Mouse (Mus musculus): ENCODE data around the gene Rln1. TPM values are rescaled to one million over a fixed set of nuclear protein-coding genes. Genes with fewer than 3 reads are reported as not detected.

Rln1 gene
- total RNA-seq, 1 experiment, result 3.4 TPM

GRCm38 (mm10) chr19:29326822-29327552 is 7.5 kb downstream of the Rln1 start:
- TF ChIP-seq CHD2 (IDR thresholded peaks at IDR 0.05; ENCODE audit: low read depth, low read length), result no peak
- no peak for TF ChIP-seq ZC3H11A (IDR thresholded peaks at IDR 0.05; ENCODE audit: borderline replicate concordance, low read depth, low read length)
- no peak for TF ChIP-seq MAFK (IDR thresholded peaks at IDR 0.05; ENCODE audit: insufficient read depth, low read depth, low read length)
- no peak for TF ChIP-seq HCFC1 (IDR thresholded peaks at IDR 0.05; ENCODE audit: borderline replicate concordance, insufficient read depth, low read length)
- TF ChIP-seq ZNF384 (IDR thresholded peaks at IDR 0.05; ENCODE audit: low read depth, low read length), result no peak
- DNase-seq (ENCODE audit: low read depth, low spot score), result no peak
- Histone ChIP-seq H3K4me3 (ENCODE audit: insufficient read depth in 1 of 2, low read depth in 1 of 2, low read length in 2 of 2, poor library complexity in 1 of 2, severe bottlenecking in 1 of 2) (no peak overlapping the region), H3K4me1 (ENCODE audit: control insufficient read depth in 2 of 2, insufficient read depth in 2 of 2, low read length in 2 of 2, poor library complexity in 1 of 2) (peaks cover 2 to 4% of the 10 kb centered on the region in 2 experiments; a peak in 1 of 4 replicates), H3K9ac (ENCODE audit: insufficient read depth, low read depth, low read length, poor library complexity, severe bottlenecking) (no peak overlapping the region), H3K36me3 (ENCODE audit: control insufficient read depth, insufficient read depth, low read length, poor library complexity, severe bottlenecking) (no peaks in the 10 kb centered on the region), H3K9me3 (ENCODE audit: control insufficient read depth, insufficient read depth, low read depth, low read length) (no peaks in the 10 kb centered on the region), H3K27ac (ENCODE audit: insufficient read depth, low read depth, low read length, poor library complexity, severe bottlenecking) (no peak overlapping the region)
- in situ Hi-C loops (cut with MboI; ENCODE audit: low sequenced_read_pairs in 2 of 2, unreplicated experiment in 2 of 2), result no loop called here

DNA sequence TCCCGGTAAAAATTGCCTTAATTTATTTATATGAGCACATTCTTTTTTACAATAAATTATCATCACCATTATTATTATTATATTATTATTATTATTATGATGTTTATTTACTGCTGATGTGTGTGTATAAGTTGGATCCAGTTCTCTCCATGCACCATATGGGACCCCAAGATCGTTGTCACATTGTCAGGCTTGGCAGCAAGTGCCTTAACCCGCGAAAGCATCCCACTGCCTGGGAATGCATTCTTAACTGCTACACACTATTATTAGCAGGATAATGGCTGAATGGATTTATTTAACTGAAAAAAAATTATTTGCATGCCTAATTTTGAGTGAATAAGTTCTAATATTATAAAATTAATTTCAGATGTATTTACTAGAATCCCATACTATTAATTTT is 8.1 kb downstream of the Rln1 start:
- no peak for TF ChIP-seq MAFK (IDR thresholded peaks at IDR 0.05; ENCODE audit: insufficient read depth, low read depth, low read length)
- TF ChIP-seq ZC3H11A (IDR thresholded peaks at IDR 0.05; ENCODE audit: borderline replicate concordance, low read depth, low read length), result no peak
- TF ChIP-seq HCFC1 (IDR thresholded peaks at IDR 0.05; ENCODE audit: borderline replicate concordance, insufficient read depth, low read length), result no peak
- TF ChIP-seq CHD2 (IDR thresholded peaks at IDR 0.05; ENCODE audit: low read depth, low read length), result no peak
- no peak for TF ChIP-seq ZNF384 (IDR thresholded peaks at IDR 0.05; ENCODE audit: low read depth, low read length)
- H3K9me3 ChIP-seq (ENCODE audit: control insufficient read depth, insufficient read depth, low read depth, low read length), result no peaks in the 10 kb centered on the region
- H3K9ac ChIP-seq (ENCODE audit: insufficient read depth, low read depth, low read length, poor library complexity, severe bottlenecking), result no peak overlapping the region
- no peak overlapping the region for H3K27ac ChIP-seq (ENCODE audit: insufficient read depth, low read depth, low read length, poor library complexity, severe bottlenecking)
- no peaks in the 10 kb centered on the region for H3K36me3 ChIP-seq (ENCODE audit: control insufficient read depth, insufficient read depth, low read length, poor library complexity, severe bottlenecking)
- peaks cover 2 to 4% of the 10 kb centered on the region in 2 experiments; a peak in 1 of 4 replicates for H3K4me1 ChIP-seq (ENCODE audit: control insufficient read depth in 2 of 2, insufficient read depth in 2 of 2, low read length in 2 of 2, poor library complexity in 1 of 2)
- DNase-seq (ENCODE audit: low read depth, low spot score), result no peak
- in situ Hi-C loops (cut with MboI; ENCODE audit: low sequenced_read_pairs in 2 of 2, unreplicated experiment in 2 of 2), result no loop called here
- H3K4me3 ChIP-seq (ENCODE audit: insufficient read depth in 1 of 2, low read depth in 1 of 2, low read length in 2 of 2, poor library complexity in 1 of 2, severe bottlenecking in 1 of 2), result no peak overlapping the region

GRCm38 (mm10) chr19:29325852-29326180 is 8.7 kb downstream of the Rln1 start:
- H3K9me3 ChIP-seq (ENCODE audit: control insufficient read depth, insufficient read depth, low read depth, low read length), result no peaks in the 10 kb centered on the region
- H3K9ac ChIP-seq (ENCODE audit: insufficient read depth, low read depth, low read length, poor library complexity, severe bottlenecking), result no peak overlapping the region
- H3K36me3 ChIP-seq (ENCODE audit: control insufficient read depth, insufficient read depth, low read length, poor library complexity, severe bottlenecking), result no peaks in the 10 kb centered on the region
- in situ Hi-C loops (cut with MboI; ENCODE audit: low sequenced_read_pairs in 2 of 2, unreplicated experiment in 2 of 2), result no loop called here
- H3K27ac ChIP-seq (ENCODE audit: insufficient read depth, low read depth, low read length, poor library complexity, severe bottlenecking), result no peak overlapping the region
- TF ChIP-seq ZNF384 (IDR thresholded peaks at IDR 0.05; ENCODE audit: low read depth, low read length) (no peak), CHD2 (IDR thresholded peaks at IDR 0.05; ENCODE audit: low read depth, low read length) (no peak), MAFK (IDR thresholded peaks at IDR 0.05; ENCODE audit: insufficient read depth, low read depth, low read length) (no peak), ZC3H11A (IDR thresholded peaks at IDR 0.05; ENCODE audit: borderline replicate concordance, low read depth, low read length) (no peak), HCFC1 (IDR thresholded peaks at IDR 0.05; ENCODE audit: borderline replicate concordance, insufficient read depth, low read length) (no peak)
- H3K4me3 ChIP-seq (ENCODE audit: insufficient read depth in 1 of 2, low read depth in 1 of 2, low read length in 2 of 2, poor library complexity in 1 of 2, severe bottlenecking in 1 of 2), result peak overlapping the region in 1 of 2 experiments; percentile 64; a peak in 1 of 4 replicates
- DNase-seq (ENCODE audit: low read depth, low spot score), result no peak
- peaks cover 2 to 4% of the 10 kb centered on the region in 2 experiments; a peak in 1 of 4 replicates for H3K4me1 ChIP-seq (ENCODE audit: control insufficient read depth in 2 of 2, insufficient read depth in 2 of 2, low read length in 2 of 2, poor library complexity in 1 of 2)

- H3K36me3 ChIP-seq (ENCODE audit: control insufficient read depth, insufficient read depth, low read length, poor library complexity, severe bottlenecking), result no peaks in the 10 kb centered on the region
- H3K9me3 ChIP-seq (ENCODE audit: control insufficient read depth, insufficient read depth, low read depth, low read length), result no peaks in the 10 kb centered on the region
- peak; percentile 44 for DNase-seq (ENCODE audit: low read depth, low spot score)
- H3K27ac ChIP-seq (ENCODE audit: insufficient read depth, low read depth, low read length, poor library complexity, severe bottlenecking), result no peak within 1 kb of the TSS
- peaks cover 2 to 4% of the 10 kb centered on the region in 2 experiments; a peak in 1 of 4 replicates for H3K4me1 ChIP-seq (ENCODE audit: control insufficient read depth in 2 of 2, insufficient read depth in 2 of 2, low read length in 2 of 2, poor library complexity in 1 of 2)
- in situ Hi-C loops (cut with MboI; ENCODE audit: low sequenced_read_pairs in 2 of 2, unreplicated experiment in 2 of 2), result no loop called here
- H3K4me3 ChIP-seq (ENCODE audit: insufficient read depth in 1 of 2, low read depth in 1 of 2, low read length in 2 of 2, poor library complexity in 1 of 2, severe bottlenecking in 1 of 2), result peak within 1 kb of the TSS; percentile 56 to 81
- peak within 1 kb of the TSS; percentile 78 for H3K9ac ChIP-seq (ENCODE audit: insufficient read depth, low read depth, low read length, poor library complexity, severe bottlenecking)
- TF ChIP-seq HCFC1 (IDR thresholded peaks at IDR 0.05; ENCODE audit: borderline replicate concordance, insufficient read depth, low read length), result no peak
- no peak for TF ChIP-seq ZC3H11A (IDR thresholded peaks at IDR 0.05; ENCODE audit: borderline replicate concordance, low read depth, low read length)
- no peak for TF ChIP-seq CHD2 (IDR thresholded peaks at IDR 0.05; ENCODE audit: low read depth, low read length)
- TF ChIP-seq ZNF384 (IDR thresholded peaks at IDR 0.05; ENCODE audit: low read depth, low read length), result no peak
- no peak for TF ChIP-seq MAFK (IDR thresholded peaks at IDR 0.05; ENCODE audit: insufficient read depth, low read depth, low read length)
Measured at GRCm38 (mm10) chr19:29325053-29325851, 9.2 kb downstream of the Rln1 start, which contains the start of gene Insl6. Gene Insl6 (minus strand): TSS chr19:29325356.

All from ES-E14 (cell line).